Mouse (Mus musculus): ENCODE results near the gene Pdzd7.

Gene Pdzd7

GRCm38 (mm10) chr19:45012636-45013035, 32.9 kb downstream of the Pdzd7 start:
- DNase-seq (ENCODE audit: low read depth, low spot score), result no peak

DNA sequence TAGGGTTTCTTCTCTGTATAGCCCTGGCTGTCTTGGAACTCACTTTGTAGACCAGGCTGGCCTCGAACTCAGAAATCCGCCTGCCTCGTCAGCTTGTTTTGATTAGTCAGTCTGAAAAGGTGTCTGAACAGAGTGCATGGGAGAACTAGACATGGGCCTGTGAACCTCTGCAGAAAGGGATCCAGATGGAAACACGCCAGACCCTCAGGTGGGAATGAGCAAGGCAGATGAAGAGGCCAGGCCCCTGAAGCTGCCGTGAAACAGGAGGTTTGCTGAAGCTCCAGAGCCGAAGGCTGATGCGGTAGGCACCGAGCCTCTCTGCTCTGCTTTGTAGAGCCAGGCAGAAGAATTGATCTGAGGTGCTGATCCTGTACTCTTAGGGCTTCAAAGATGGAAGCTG, 33.3 kb downstream of the Pdzd7 start:
- DNase-seq (ENCODE audit: low read depth, low spot score), result no peak

- no peak for DNase-seq (ENCODE audit: low read depth, low spot score)
These were observed 34.9 kb downstream of the Pdzd7 start for GRCm38 (mm10) chr19:45010646-45011045.

DNA sequence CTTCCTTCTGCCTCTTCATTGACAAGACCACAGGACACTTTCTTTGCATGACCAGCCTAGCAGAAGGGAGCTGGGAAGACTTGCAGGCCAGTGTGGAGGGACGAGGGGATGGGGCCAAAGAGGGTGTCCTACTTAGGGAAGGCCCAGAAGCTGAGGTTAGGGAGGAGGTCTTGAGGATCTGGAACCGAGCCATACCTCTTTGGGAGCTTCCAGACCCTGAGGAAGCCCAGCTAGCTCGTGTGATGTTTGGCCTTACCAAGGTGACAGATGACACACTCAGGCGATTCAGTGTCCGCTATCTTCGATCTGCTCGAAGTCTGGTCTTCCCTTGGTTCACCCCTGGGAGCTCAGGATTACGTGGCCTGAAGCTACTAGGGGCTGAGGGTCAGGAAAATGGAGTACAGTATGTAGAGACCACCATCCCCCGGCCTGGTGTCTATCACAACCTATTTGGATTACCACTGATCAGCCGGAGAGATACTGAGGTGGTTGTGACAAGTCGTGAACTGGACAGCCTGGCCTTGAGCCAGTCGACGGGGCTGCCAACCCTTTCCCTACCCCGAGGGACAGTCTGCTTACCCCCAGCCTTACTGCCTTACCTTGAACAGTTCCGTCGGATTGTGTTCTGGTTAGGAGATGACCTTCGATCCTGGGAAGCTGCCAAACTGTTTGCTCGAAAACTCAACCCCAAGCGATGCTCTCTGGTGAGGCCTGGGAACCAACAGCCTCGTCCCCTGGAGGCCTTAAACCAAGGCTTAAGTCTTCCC, 37.9 kb downstream of the Pdzd7 start:
- no peak for DNase-seq (ENCODE audit: low read depth, low spot score)

- DNase-seq (ENCODE audit: low read depth, low spot score), result no peak
These were observed 38.5 kb downstream of the Pdzd7 start for GRCm38 (mm10) chr19:45007021-45007420.

GRCm38 (mm10) chr19:45005957-45006712, 39.4 kb downstream of the Pdzd7 start, which contains the start of gene Mrpl43:
Gene Mrpl43, minus strand, starts transcription at chr19:45006442.
- DNase-seq (ENCODE audit: low read depth, low spot score), result peak; percentile 87

DNA sequence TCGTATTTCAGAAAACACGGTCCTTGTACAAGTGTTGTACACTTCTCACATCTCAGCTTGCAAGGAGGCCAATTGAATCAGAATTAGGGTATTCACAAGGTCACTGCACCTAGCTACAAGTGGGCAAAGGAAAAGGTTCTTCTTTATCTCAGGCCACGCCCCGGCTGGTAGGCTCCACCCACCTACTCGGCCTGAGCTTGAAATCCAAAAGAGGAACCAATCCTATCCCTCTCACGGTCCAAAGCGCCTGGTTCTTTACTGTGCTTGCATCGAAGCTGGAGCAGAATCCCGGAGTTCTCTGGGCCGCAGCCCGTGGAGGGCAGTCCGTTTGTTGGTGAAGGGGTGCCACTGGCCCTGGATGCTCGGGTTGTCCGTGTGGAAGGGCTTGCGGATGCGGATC, 40.1 kb downstream of the Pdzd7 start, which contains the start of gene Twnk:
Gene Twnk, plus strand, starts transcription at position 220 of the 400 bp plus-strand sequence.
- DNase-seq (ENCODE audit: low read depth, low spot score), result no peak

GRCm38 (mm10) chr19:45003740-45004516, 41.6 kb downstream of the Pdzd7 start:
- no peak for DNase-seq (ENCODE audit: low read depth, low spot score)

GRCm38 (mm10) chr19:45002301-45002700, 43.2 kb downstream of the Pdzd7 start:
- no peak for DNase-seq (ENCODE audit: low read depth, low spot score)

- DNase-seq (ENCODE audit: low read depth, low spot score), result no peak
These were observed 45.9 kb downstream of the Pdzd7 start for GRCm38 (mm10) chr19:44999647-45000046.

DNA sequence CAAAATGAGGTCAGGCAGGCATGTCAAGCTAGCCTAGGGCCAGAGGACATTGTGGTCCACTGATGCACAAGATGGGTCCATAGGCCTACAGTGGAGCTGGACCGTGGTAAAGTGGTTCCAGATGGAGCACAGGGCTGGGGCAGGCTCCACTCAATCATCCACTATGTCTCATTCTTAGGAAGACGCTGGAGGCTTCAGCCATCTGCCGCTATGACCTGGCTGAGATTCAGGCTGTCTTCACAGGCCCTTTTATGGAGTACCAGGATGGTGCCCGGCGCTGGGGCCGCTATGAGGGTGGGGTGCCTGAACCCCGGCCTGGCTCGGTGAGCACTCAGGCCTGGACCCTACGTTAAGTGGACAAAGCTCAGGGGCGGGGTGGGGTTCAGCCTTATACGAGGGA, 47.7 kb downstream of the Pdzd7 start:
- no peak for DNase-seq (ENCODE audit: low read depth, low spot score)

- DNase-seq (ENCODE audit: low read depth, low spot score), result no peak
These were observed 52.8 kb downstream of the Pdzd7 start for GRCm38 (mm10) chr19:44992712-44993111.

GRCm38 (mm10) chr19:44992246-44992645, 53.3 kb downstream of the Pdzd7 start:
- no peak for DNase-seq (ENCODE audit: low read depth, low spot score)

GRCm38 (mm10) chr19:44991031-44991430, 54.5 kb downstream of the Pdzd7 start:
- no peak for DNase-seq (ENCODE audit: low read depth, low spot score)

DNA sequence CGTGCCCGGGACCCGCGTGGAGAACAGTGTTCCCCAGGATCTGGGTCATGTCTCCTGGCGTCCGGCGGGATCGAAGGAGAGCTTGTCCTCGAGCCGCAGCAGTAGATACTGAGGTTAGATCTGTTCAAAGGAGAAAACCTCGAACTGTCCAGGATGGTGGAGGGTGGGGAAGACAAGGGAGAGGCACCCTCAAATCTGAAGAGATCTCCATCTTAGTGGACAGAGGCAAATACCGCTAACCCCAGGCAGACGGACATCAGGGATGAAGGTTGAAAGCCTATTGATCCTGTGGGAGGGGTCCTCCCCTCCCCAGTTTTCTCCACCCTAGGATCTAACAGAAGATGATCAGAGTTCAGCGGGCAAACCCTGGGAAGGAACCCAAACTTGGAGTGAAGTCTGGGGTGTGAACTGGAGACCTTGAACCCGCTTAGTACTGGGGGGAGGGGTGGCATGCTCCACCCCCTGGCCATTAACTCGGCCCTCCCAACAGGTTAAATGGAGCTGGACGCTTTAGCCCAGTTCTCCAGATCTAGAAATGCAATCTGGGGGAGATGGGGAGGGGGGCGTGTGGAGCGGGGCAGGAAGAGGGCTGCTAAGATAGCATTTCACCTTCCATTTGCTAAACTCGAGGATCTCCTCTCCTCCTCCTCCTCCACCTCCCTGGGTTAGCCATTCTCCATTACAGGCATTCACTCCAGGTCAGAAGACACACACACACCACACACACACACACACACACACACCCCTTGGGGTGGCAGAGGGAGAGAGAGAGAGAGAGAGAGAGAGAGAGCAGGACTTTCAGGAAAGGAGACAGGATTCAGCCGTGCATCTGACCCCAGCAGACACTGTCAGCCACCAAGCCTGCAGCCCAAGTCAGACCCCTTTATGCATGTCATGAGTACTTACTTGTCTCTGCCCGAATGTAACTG, 55.7 kb downstream of the Pdzd7 start:
- DNase-seq (ENCODE audit: low read depth, low spot score), result no peak

- no peak for DNase-seq (ENCODE audit: low read depth, low spot score)
These were observed 56.5 kb downstream of the Pdzd7 start, which contains the start of gene Sema4g for GRCm38 (mm10) chr19:44988831-44989566. Gene Sema4g, plus strand, starts transcription at chr19:44989101.

- DNase-seq (ENCODE audit: low read depth, low spot score), result no peak
These were observed 57.2 kb downstream of the Pdzd7 start for GRCm38 (mm10) chr19:44988321-44988720.

GRCm38 (mm10) chr19:44987851-44988250, 57.7 kb downstream of the Pdzd7 start:
- DNase-seq (ENCODE audit: low read depth, low spot score), result no peak

DNA sequence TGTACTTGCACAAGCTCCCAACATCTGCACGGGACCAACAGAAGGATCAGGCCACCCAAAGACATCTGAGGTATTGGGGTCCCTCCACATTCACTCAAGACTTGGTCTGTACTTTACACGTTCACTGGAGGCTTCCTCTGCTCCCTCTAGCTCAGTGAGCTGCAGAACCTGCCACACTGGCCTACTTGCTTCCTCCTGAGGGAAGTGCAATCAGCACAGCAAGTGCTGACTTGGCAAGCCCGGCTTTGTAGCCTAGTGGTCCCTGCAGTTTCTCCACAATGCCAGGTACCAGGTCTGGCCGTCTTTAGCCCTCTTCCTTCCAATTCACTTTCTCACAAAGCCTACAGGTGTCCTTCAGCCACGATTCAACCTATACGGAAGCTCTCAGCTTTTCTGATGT, 58.5 kb downstream of the Pdzd7 start:
- no peak for DNase-seq (ENCODE audit: low read depth, low spot score)

All from skeletal muscle tissue, adult 2 months (tissue).